8 mouse cellular contexts compared by ENCODE assay signal in the genomic region with DNA sequence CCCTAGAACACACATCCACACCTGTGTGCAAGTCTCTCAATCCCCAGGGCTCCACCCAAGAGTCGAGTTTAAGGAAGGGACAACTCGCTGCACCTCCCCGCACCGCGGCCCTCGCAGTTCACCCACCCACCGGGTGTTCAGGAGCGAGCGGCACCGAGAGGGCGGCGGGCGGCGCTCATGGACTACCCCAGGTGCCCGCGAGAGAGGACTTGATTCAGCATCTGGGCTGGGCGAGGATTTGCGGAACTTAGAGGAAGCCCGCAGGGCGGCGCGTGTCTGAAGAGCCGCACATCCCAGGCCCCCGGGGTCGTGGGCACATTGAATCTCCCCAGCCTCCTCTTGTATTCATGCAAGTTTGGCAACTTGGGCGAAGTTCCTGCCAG. TPM values are rescaled to one million over a fixed set of nuclear protein-coding genes. Genes with fewer than 3 reads are reported as not detected.
A peak's percentile ranks its signal among the peaks of the same experiment; 100 is the strongest.
DNase-seq lines count a peak whose midpoint lies in the region; ATAC-seq and TF ChIP-seq lines count a peak whose summit lies in the region.

No protein-coding gene starts in this region.

- H3K4me3 ChIP-seq in embryonic facial prominence, embryonic 14.5 days (ENCODE audit: low read depth, low read length): peak overlapping the region; percentile 90
- peak overlapping the region; percentile 98 for H3K4me3 ChIP-seq in heart, embryonic 16.5 days (ENCODE audit: low read length)

- H3K4me2 ChIP-seq in embryonic facial prominence, embryonic 14.5 days (ENCODE audit: low read depth, low read length): peak overlapping the region; percentile 94
- peak overlapping the region; percentile 91 for H3K4me2 ChIP-seq in heart, embryonic 16.5 days (ENCODE audit: low read depth, low read length)

- H3K4me1 ChIP-seq in embryonic facial prominence, embryonic 14.5 days (ENCODE audit: control insufficient read depth, insufficient read depth, low read length): peaks cover 12% of the 10 kb centered on the region
- H3K4me1 ChIP-seq in heart, embryonic 16.5 days (ENCODE audit: control insufficient read depth, insufficient read depth, low read length): peaks cover 20% of the 10 kb centered on the region

- ATAC-seq in Patski: peak; percentile 60
- ATAC-seq in embryonic facial prominence, embryonic 14.5 days (ENCODE audit: low read depth): peak; percentile 66
- ATAC-seq in heart, embryonic 16.5 days (replicated peaks; ENCODE audit: extremely low read depth, insufficient read depth, low FRiP score): peak; percentile 56

- POLR2A ChIA-PET in Patski (lab: Charles Lee): interaction anchor here (0.6 to 1.2 kb wide), 2 partner anchors 9 to 65 kb away, joined by 4 to 5 read pairs; no protein-coding TSS in a partner anchor

- 0% methylated on average over 26 of the region's 26 CpGs for WGBS in embryonic facial prominence, embryonic 14.5 days
- WGBS in heart, embryonic 16.5 days: under 1% methylated on average over 26 of the region's 26 CpGs

- no peak for TF ChIP-seq CTCF in Patski (IDR thresholded peaks at IDR 0.05)

- H3K27me3 ChIP-seq in Patski: no peaks in the 10 kb centered on the region
- no peaks in the 10 kb centered on the region for H3K27me3 ChIP-seq in embryonic facial prominence, embryonic 14.5 days (replicated peaks; ENCODE audit: control insufficient read depth, insufficient read depth, low read length)
- H3K27me3 ChIP-seq in heart, embryonic 16.5 days (ENCODE audit: control insufficient read depth, insufficient read depth, low read length): no peaks in the 10 kb centered on the region; the same call in 1 of the 2 replicates

- peak overlapping the region; percentile 95 for H3K27ac ChIP-seq in embryonic facial prominence, embryonic 14.5 days (replicated peaks; ENCODE audit: low read depth, low read length)
- H3K27ac ChIP-seq in heart, embryonic 16.5 days (ENCODE audit: low read length): peak overlapping the region; percentile 92

- CTCF ChIA-PET in Patski (lab: Charles Lee): no interaction called here

- in situ Hi-C loops in Patski (cut with MboI; ENCODE audit: low pct_unique_long_range_greater_than_20kb): loop anchor here (5.0 to 10.0 kb wide), 4 partner anchors 55 to 293 kb away; no protein-coding TSS in a partner anchor

- peak overlapping the region; percentile 95 for H3K9ac ChIP-seq in embryonic facial prominence, embryonic 14.5 days (ENCODE audit: low read depth, low read length)
- H3K9ac ChIP-seq in heart, embryonic 16.5 days (ENCODE audit: low read length): peak overlapping the region; percentile 97

- H3K9me3 ChIP-seq in embryonic facial prominence, embryonic 14.5 days (ENCODE audit: control insufficient read depth, low read length): no peaks in the 10 kb centered on the region
- no peaks in the 10 kb centered on the region for H3K9me3 ChIP-seq in heart, embryonic 16.5 days (replicated peaks; ENCODE audit: control insufficient read depth, low read length)

- peak; percentile 85 for DNase-seq in A20 (ENCODE audit: low read depth, low spot score)
- peak; percentile 39 for DNase-seq in Patski (ENCODE audit: low read depth, low spot score)
- DNase-seq in embryonic facial prominence, embryonic 14.5 days (ENCODE audit: low spot score): peak; percentile 91
- peak; percentile 75 to 86 for DNase-seq in kidney, postnatal 25 days
- DNase-seq in lung, postnatal 10 days: peak; percentile 82
- DNase-seq in ovary, postnatal 10 days (ENCODE audit: low spot score): peak; percentile 44
- DNase-seq in thymus, postnatal 25 days: peak; percentile 77

- H3K36me3 ChIP-seq in embryonic facial prominence, embryonic 14.5 days (ENCODE audit: control insufficient read depth, insufficient read depth, low read length): no peaks in the 10 kb centered on the region
- no peaks in the 10 kb centered on the region for H3K36me3 ChIP-seq in heart, embryonic 16.5 days (ENCODE audit: control insufficient read depth, insufficient read depth)

RNA-seq across cellular contexts. Expression of a gene that starts 1.1 kb away (rescaled TPM):
- 4.4 TPM for polyA plus RNA-seq in Patski (2021)
- 7.3 and 7.7 TPM in 2 replicates for polyA plus RNA-seq in embryonic facial prominence, embryonic 14.5 days (2014; fragmentation: Nextera tagmentation; extraction: Ambion mirVana)
- polyA plus RNA-seq in heart, embryonic 16.5 days (2015; fragmentation: Nextera tagmentation; extraction: Ambion mirVana): 4.8 and 5.0 TPM in 2 replicates

Comparison
In these comparisons a context has a peak if more than half of its experiments do, and no peak if none do; other contexts are left out.
1. Peak in every context shown above with its lines: DNase-seq, ATAC-seq, H3K4me3 ChIP-seq and H3K27ac ChIP-seq.
2. DNase-seq: peak in every context shown above with its lines; median percentile 91 in embryonic facial prominence, embryonic 14.5 days; 85 in A20; 82 in lung, postnatal 10 days; 80 in kidney, postnatal 25 days; 77 in thymus, postnatal 25 days; 44 in ovary, postnatal 10 days; 39 in Patski.